Mouse (Mus musculus) kidney, embryonic 15.5 days (tissue): ENCODE results near the gene Slc43a2. TPM values are rescaled to one million over a fixed set of nuclear protein-coding genes. Genes with fewer than 3 reads are reported as not detected.
"Not testable (repeated sequence)": the region's sequence is repeated elsewhere in the genome, so short reads cannot be mapped to it uniquely, and the experiment has no call there.

Source experiments
- ATAC-seq: fragments of 200-750 bp; cut with Nextera tagmentation; replicated peaks from 2 replicates; pipeline ENCODE4 v1.8.0; 2017; ENCODE audit warnings: moderate TSS enrichment; ENCODE audit not compliant: low FRiP score
- H3K27ac ChIP-seq: fragments of 300-500 bp; sonication (generic); 2 replicates; pipeline ENCODE4 v1.5.1; 2015; ENCODE audit warnings: mild to moderate bottlenecking, inconsistent platforms
- H3K27me3 ChIP-seq: fragments of 300-500 bp; sonication (generic); 2 replicates; pipeline ENCODE4 v1.6.1; 2015; ENCODE audit warnings: inconsistent platforms
- H3K36me3 ChIP-seq: fragments of 300-500 bp; sonication (generic); 2 replicates; pipeline ENCODE4 v1.6.1; 2015; ENCODE audit warnings: inconsistent platforms
- H3K4me1 ChIP-seq: fragments of 300-500 bp; sonication (generic); 2 replicates; pipeline ENCODE4 v1.6.1; 2015; ENCODE audit warnings: inconsistent platforms
- H3K4me2 ChIP-seq: fragments of 300-500 bp; sonication (generic); 2 replicates; pipeline ENCODE4 v1.6.1; 2015; ENCODE audit warnings: moderate library complexity, mild to moderate bottlenecking, inconsistent platforms
- H3K4me3 ChIP-seq: fragments of 300-500 bp; sonication (generic); replicated peaks from 2 replicates; pipeline ENCODE4 v1.5.1; 2015; ENCODE audit warnings: mild to moderate bottlenecking, inconsistent platforms
- H3K9ac ChIP-seq: fragments of 300-500 bp; sonication (generic); 2 replicates; pipeline ENCODE4 v1.6.1; 2015; ENCODE audit warnings: mild to moderate bottlenecking, inconsistent platforms
- H3K9me3 ChIP-seq: fragments of 300-500 bp; sonication (generic); replicated peaks from 2 replicates; pipeline ENCODE4 v1.6.1; 2016; ENCODE audit warnings: inconsistent platforms
- WGBS: fragments of 180-500 bp; shearing (Covaris S2); methylation state at CpG from one replicate; pipeline ENCODE4 v1.1.7; 2015; ENCODE audit warnings: mixed read lengths; 5-methylcytosine and 5-hydroxymethylcytosine counted together
- polyA plus RNA-seq: library from polyadenylated mRNA; unstranded; fragments of >200 nt; fragmentation: Nextera tagmentation; extraction: Ambion mirVana; gene quantifications from 2 replicates; pipeline ENCODE4 v1.2.1, GENCODE M21; 2015

Gene Slc43a2
- polyA plus RNA-seq, 1 experiment from 2014 or later: 7.5 TPM

DNA sequence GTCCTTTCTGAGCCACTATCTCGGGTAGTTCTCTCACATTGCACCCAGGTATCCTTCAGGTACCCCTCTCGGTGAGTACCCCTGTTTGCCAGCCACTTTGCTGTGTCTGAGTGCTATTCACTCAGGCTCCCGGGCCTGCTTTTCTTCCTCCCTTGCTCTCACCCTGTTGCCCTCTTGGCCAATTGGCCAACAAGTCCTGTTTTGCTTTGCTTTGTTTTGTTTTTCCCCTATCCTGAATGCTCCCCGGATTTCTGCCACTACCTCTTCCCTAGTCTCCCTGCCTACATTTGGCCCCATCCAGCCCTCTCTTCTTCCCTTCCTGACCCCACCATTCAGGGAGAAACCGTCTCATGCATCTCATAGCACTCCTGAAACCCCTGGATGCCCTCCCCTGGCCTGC lies 54.5 kb downstream of the Slc43a2 start:
- ATAC-seq: no peak
- H3K9me3 ChIP-seq: no peaks in the 10 kb centered on the region
- no peaks in the 10 kb centered on the region for H3K36me3 ChIP-seq
- H3K27me3 ChIP-seq: no peaks in the 10 kb centered on the region
- H3K4me2 ChIP-seq: no peak overlapping the region
- WGBS: 82% methylated on average over 5 of the region's 5 CpGs
- no peak overlapping the region for H3K4me3 ChIP-seq
- H3K27ac ChIP-seq: peak overlapping the region; percentile 25
- H3K9ac ChIP-seq: no peak overlapping the region
- H3K4me1 ChIP-seq: peaks cover 32% of the 10 kb centered on the region

- WGBS: 84% methylated on average over 5 of the region's 5 CpGs
Measured at GRCm38 (mm10) chr11:75586963-75587362, 55.5 kb downstream of the Slc43a2 start.

GRCm38 (mm10) chr11:75587493-75588284 lies 56.2 kb downstream of the Slc43a2 start, which contains the start of gene Pitpna:
Gene Pitpna, plus strand, starts transcription at chr11:75588097.
- peak; percentile 89 for ATAC-seq

More at GRCm38 (mm10) chr11:75586963-75587362, 55.5 kb downstream of the Slc43a2 start:
- peaks cover 32% of the 10 kb centered on the region for H3K4me1 ChIP-seq
- H3K27me3 ChIP-seq: no peaks in the 10 kb centered on the region
- no peak overlapping the region for H3K4me2 ChIP-seq
- H3K9me3 ChIP-seq: no peaks in the 10 kb centered on the region
- no peak overlapping the region for H3K4me3 ChIP-seq
- no peak overlapping the region for H3K27ac ChIP-seq
- no peak for ATAC-seq
- no peak overlapping the region for H3K9ac ChIP-seq
- peaks cover 9% of the 10 kb centered on the region for H3K36me3 ChIP-seq

GRCm38 (mm10) chr11:75588285-75588941 lies 56.9 kb downstream of the Slc43a2 start:
- Histone ChIP-seq H3K36me3 (peaks cover 23% of the 10 kb centered on the region), H3K4me3 (peak overlapping the region; percentile 74), H3K4me2 (peak overlapping the region; percentile 79), H3K27me3 (no peaks in the 10 kb centered on the region), H3K4me1 (peaks cover 32% of the 10 kb centered on the region), H3K27ac (peak overlapping the region; percentile 90), H3K9me3 (no peaks in the 10 kb centered on the region), H3K9ac (peak overlapping the region; percentile 84)
- peak; percentile 70 for ATAC-seq
- under 1% methylated on average over 37 of the region's 37 CpGs for WGBS

More at GRCm38 (mm10) chr11:75587493-75588284, 56.2 kb downstream of the Slc43a2 start, which contains the start of gene Pitpna:
- Histone ChIP-seq H3K4me2 (peak within 1 kb of the TSS; percentile 79), H3K4me3 (peak within 1 kb of the TSS; percentile 74), H3K27me3 (no peaks in the 10 kb centered on the region), H3K4me1 (peaks cover 32% of the 10 kb centered on the region), H3K27ac (peak within 1 kb of the TSS; percentile 90), H3K36me3 (peaks cover 16% of the 10 kb centered on the region), H3K9me3 (no peaks in the 10 kb centered on the region), H3K9ac (peak within 1 kb of the TSS; percentile 84)
- 5% methylated on average over 49 of the region's 49 CpGs for WGBS

- Histone ChIP-seq H3K36me3 (peaks cover 65% of the 10 kb centered on the region), H3K4me1 (peaks cover 27% of the 10 kb centered on the region), H3K27ac (no peak overlapping the region), H3K4me3 (no peak overlapping the region), H3K27me3 (no peaks in the 10 kb centered on the region), H3K9me3 (no peaks in the 10 kb centered on the region), H3K4me2 (no peak overlapping the region), H3K9ac (no peak overlapping the region)
- ATAC-seq: no peak
- WGBS: 71% methylated on average over 5 of the region's 5 CpGs
Measured at GRCm38 (mm10) chr11:75592612-75593011, 61.1 kb downstream of the Slc43a2 start.

DNA sequence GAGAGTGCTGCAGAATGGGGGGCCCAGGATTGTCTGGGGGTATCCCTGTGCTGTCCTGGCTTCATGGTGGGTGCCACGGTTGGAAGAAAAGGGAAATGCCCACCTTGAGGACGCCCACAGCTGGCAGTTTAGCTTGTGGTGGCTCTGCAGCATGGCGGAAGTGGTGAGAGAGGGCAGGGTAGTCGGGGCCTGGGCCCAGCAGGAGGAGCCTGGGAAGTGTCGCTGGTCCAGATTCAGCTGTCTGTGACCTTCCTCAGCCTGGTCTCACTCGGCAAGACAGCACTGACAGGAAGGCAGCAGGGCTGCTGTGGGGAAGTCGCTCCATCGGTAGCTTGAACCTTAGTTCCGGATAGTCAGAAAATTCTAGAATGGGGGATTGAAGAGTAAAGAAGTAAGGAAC lies 62.9 kb downstream of the Slc43a2 start:
- Histone ChIP-seq H3K27me3 (no peaks in the 10 kb centered on the region), H3K27ac (no peak overlapping the region), H3K4me3 (no peak overlapping the region), H3K4me2 (no peak overlapping the region), H3K4me1 (peaks cover 17% of the 10 kb centered on the region), H3K36me3 (peaks cover 83% of the 10 kb centered on the region), H3K9me3 (no peaks in the 10 kb centered on the region), H3K9ac (no peak overlapping the region)
- ATAC-seq: no peak
- WGBS: 78% methylated on average over 9 of the region's 9 CpGs

GRCm38 (mm10) chr11:75595404-75595803 lies 63.9 kb downstream of the Slc43a2 start:
- 80% methylated on average over 2 of the region's 2 CpGs for WGBS

GRCm38 (mm10) chr11:75595816-75596215 lies 64.3 kb downstream of the Slc43a2 start:
- Histone ChIP-seq H3K9me3 (no peaks in the 10 kb centered on the region), H3K27ac (no peak overlapping the region), H3K27me3 (no peaks in the 10 kb centered on the region), H3K4me3 (no peak overlapping the region), H3K4me1 (peaks cover 6% of the 10 kb centered on the region; the same call in 1 of the 2 replicates), H3K9ac (no peak overlapping the region), H3K4me2 (no peak overlapping the region), H3K36me3 (peaks cover 93% of the 10 kb centered on the region)
- no peak for ATAC-seq
- WGBS: 83% methylated on average over 7 of the region's 7 CpGs

More at GRCm38 (mm10) chr11:75595404-75595803, 63.9 kb downstream of the Slc43a2 start:
- Histone ChIP-seq H3K9me3 (no peaks in the 10 kb centered on the region), H3K36me3 (peaks cover 89% of the 10 kb centered on the region), H3K4me3 (no peak overlapping the region), H3K27me3 (no peaks in the 10 kb centered on the region), H3K9ac (no peak overlapping the region), H3K27ac (no peak overlapping the region), H3K4me1 (peaks cover 7% of the 10 kb centered on the region; the same call in 1 of the 2 replicates), H3K4me2 (no peak overlapping the region)
- no peak for ATAC-seq

- Histone ChIP-seq H3K4me1 (peaks cover 6% of the 10 kb centered on the region; the same call in 1 of the 2 replicates), H3K4me3 (no peak overlapping the region), H3K4me2 (no peak overlapping the region), H3K27me3 (no peaks in the 10 kb centered on the region), H3K27ac (no peak overlapping the region), H3K9me3 (no peaks in the 10 kb centered on the region), H3K36me3 (peaks cover 96% of the 10 kb centered on the region), H3K9ac (no peak overlapping the region)
- 77% methylated on average over 3 of the region's 3 CpGs for WGBS
- no peak for ATAC-seq
Measured at GRCm38 (mm10) chr11:75596726-75597255, 65.3 kb downstream of the Slc43a2 start.

GRCm38 (mm10) chr11:75598004-75598403 lies 66.5 kb downstream of the Slc43a2 start:
- Histone ChIP-seq H3K27me3 (no peaks in the 10 kb centered on the region), H3K4me2 (no peak overlapping the region), H3K9ac (no peak overlapping the region), H3K9me3 (no peaks in the 10 kb centered on the region), H3K36me3 (peaks cover 96% of the 10 kb centered on the region), H3K4me3 (no peak overlapping the region), H3K4me1 (peaks cover 6% of the 10 kb centered on the region; the same call in 1 of the 2 replicates), H3K27ac (peak overlapping the region; percentile 68)
- ATAC-seq: no peak
- 87% methylated on average over 6 of the region's 6 CpGs for WGBS

DNA sequence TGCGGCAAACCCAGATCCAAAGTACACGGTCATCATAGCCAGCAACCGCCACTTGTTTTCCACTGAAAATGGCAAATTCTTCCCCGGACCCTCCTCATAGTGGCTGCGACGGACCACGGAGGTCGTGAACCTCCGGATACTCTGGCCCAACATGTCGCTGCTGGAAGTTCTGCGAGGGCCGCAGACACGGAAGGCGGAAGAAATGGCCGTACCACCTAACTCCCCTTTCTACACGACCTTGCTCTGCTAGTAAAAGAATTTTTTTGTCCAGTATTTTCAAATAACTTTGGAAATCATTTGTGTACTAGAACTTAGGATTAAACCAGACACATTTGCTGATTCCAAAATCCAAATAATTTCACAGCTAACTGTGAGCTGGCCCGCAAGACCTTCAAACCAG lies 68.3 kb downstream of the Slc43a2 start:
- not testable (repeated sequence) for H3K4me1 ChIP-seq, ATAC-seq, H3K9ac ChIP-seq, H3K9me3 ChIP-seq, H3K4me3 ChIP-seq, H3K4me2 ChIP-seq, H3K27ac ChIP-seq, H3K27me3 ChIP-seq
- H3K36me3 ChIP-seq: peaks cover 90% of the 10 kb centered on the region
- 93% methylated on average over 17 of the region's 17 CpGs for WGBS

GRCm38 (mm10) chr11:75604826-75605225 lies 73.3 kb downstream of the Slc43a2 start:
- ATAC-seq: no peak
- Histone ChIP-seq H3K4me1 (peaks cover 16% of the 10 kb centered on the region), H3K4me3 (no peak overlapping the region), H3K4me2 (no peak overlapping the region), H3K9ac (no peak overlapping the region), H3K36me3 (peaks cover 84% of the 10 kb centered on the region), H3K27me3 (no peaks in the 10 kb centered on the region), H3K9me3 (no peaks in the 10 kb centered on the region), H3K27ac (no peak overlapping the region)
- WGBS: 90% methylated on average over 5 of the region's 5 CpGs
